Mouse (Mus musculus): ENCODE data around the gene Chn1.
"Not testable (repeated sequence)": the region's sequence is repeated elsewhere in the genome, so short reads cannot be mapped to it uniquely, and the experiment has no call there.

Gene Chn1

DNA sequence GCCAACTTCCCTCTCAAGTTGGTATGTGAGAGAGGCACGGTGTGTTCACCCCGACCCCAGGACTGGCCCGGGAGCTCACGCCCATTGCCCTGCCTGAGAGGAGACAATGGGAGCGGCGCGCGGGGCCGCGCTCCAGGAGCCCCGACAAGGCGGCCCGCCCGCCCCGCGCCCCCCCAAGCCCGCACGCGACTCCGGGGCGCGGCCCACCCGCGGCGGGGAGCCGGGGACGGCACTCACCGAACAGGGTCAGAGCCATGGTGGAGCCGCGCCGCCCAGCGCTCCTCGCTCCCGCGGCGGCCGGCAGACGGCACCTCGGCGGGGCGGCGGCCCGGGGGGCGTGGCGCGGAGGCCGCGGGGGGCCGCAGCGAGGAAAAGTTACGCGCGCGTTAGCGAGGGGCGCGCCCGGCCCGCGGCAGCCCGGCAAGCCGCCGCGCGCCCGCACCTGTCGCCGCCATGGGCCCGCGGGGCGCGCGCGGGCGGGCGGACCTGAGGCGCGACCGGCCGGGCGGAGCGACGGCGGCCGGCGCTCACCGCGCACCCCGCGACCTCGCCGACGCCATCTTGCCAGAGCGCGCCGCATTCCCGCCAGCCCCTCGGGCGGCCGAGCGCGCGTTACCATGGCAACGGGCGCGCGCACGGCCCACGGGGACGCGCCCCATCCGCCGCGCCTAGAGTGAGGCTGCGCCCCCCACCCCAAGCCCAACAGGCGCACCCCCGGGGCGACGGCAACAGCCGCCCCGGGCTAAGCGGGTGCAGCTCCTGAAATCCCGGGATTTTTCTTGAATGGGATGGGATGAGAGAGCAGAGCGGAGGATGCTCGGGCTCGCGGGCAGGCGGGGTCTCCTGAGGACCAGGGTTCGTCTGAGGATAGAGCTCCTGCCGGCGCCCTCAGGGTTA is at the start of gene Chn1:
Gene Chn1, minus strand, starts transcription at position 561 of the 897 bp plus-strand sequence.
- DNase-seq (ENCODE audit: low spot score), result peak; percentile 18

DNA sequence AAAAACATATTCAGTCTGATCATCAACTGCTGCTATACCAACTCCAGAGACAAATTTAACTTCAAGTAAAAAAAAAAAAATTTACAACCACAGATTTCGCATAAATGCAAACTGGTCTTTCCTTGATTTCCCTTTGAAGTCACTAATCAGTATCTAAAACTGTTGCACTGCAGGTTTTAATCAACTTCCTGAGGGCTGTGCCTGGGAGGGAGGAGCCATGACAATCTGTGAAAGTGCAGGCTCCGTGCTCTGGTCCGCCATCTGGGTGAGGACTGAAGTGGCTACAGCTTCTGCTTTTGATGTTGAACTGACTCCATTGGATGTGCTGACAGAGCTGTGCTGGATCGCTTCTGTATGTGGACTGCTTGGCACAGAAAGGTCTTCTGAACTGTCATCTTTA is 43.6 kb upstream of the Chn1 start:
- no peak for DNase-seq (ENCODE audit: low spot score)

DNA sequence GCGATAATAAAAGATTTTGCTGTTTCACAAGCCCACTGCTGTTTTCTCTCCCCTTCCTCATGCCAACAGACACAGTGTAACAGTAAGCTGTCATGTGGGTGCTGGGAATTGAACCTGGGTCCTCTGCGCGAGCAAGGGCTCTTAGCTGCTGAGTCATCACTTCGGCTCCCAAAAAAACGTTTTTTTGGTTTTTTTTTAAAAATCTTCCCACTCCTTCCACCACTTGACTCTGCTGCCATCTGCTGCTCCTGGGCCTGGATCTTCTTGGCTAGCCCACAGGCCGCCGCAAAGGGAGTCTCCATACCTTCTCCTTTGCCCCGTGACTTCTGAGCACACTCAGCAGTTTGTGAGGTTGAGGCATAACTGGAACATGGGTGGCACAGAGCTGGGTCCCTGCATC is 32.5 kb upstream of the Chn1 start:
- no peak for DNase-seq (ENCODE audit: low spot score)

DNA sequence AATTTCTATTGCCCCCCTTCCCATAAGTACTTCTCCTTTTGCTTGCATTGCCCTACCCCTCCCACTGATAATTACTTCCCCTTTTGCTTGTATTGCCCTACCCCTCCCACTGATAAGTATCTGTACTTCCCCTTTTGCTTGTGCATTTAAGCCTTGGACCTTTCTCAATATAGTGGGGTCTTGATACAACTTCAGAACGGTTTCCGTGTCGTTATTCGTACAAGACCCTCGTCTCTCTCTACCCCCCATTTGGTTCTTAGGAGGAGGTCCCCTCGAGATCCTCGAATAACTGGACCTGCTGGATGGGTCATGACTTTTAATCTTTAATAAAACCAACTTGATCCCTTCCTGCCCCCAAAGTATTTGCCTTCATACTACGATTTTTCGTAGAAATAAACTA is 25.0 kb upstream of the Chn1 start:
- not testable (repeated sequence) for DNase-seq (ENCODE audit: low spot score)

GRCm38 (mm10) chr2:73798786-73799185 is 23.6 kb upstream of the Chn1 start:
- DNase-seq (ENCODE audit: low spot score), result no peak

GRCm38 (mm10) chr2:73798136-73798535 is 23.0 kb upstream of the Chn1 start:
- no peak for DNase-seq (ENCODE audit: low spot score)

DNA sequence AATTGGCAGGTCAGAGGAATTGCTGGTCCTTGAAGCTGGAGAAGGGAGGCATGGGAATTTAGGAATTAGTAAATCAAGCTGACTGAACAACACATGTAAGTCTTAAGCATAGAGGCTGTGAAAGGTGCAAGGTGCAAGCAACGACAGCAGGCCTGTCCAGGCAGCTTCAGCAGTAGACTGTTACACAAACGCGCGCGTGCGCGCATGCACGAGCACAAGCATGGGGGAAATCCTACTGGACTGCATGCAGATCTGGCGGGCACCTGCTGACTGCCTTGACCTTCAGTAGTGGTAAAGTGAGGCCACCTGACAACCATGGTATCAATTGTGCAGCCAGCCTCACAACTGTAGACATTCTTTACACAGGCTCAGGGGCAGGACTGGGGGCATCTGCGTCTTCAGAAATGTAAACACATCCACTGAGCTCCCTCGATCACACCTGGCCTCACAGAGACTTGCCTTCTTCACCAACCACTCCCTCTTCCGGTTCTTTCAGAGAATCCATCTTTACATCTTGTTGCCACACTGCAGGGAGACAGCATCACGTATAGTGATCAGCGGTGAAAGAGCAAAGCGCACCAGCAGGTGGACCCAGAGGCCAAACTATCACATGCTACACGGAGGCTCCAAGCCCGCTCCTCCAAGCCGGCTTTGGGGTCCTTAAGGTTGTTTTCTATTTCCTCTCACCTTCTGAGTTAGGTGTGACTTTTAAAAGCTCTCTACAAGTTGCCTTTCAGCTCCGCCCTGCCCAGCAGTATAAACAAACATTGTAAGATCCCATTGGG is 16.9 kb upstream of the Chn1 start:
- DNase-seq (ENCODE audit: low spot score), result no peak

DNA sequence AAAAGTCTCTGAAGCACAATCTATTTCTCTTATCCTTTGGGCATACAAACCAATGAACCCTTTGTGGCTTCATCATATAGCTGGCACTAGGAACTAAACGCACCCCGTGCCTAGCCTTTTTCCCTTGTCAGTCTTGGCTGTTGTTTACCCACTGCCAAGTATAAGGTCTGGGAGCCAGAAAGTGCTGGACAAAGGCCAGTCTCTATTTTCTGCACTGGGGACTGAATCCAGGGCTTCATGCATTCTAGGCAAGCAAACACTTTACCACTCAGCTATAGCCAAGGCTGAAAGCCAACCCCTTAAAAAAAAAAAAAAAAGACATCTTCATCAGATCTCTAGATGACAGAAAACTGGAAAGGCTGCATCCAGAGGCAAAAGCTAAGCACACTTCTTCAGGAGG is 15.2 kb upstream of the Chn1 start:
- no peak for DNase-seq (ENCODE audit: low spot score)

DNA sequence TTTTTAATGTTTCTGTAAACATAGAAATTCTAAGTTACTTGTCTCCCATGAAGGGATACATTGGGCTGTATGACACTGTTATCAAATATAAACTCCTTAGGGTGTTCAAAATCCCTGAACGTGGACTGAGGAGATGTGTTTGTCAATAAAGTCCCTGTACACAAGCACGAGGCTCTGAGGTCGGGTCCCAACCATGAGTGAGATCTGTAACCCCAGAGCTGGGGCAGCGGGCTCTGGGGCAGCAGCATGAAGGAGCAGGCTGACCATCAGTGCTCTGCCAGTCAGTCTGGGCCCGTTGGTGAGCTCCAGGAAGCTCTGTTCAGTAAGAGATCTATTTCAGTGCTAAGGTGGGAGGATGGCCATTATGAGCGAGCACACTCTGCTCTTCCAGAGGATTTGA is 13.2 kb upstream of the Chn1 start:
- DNase-seq (ENCODE audit: low spot score), result no peak

DNA sequence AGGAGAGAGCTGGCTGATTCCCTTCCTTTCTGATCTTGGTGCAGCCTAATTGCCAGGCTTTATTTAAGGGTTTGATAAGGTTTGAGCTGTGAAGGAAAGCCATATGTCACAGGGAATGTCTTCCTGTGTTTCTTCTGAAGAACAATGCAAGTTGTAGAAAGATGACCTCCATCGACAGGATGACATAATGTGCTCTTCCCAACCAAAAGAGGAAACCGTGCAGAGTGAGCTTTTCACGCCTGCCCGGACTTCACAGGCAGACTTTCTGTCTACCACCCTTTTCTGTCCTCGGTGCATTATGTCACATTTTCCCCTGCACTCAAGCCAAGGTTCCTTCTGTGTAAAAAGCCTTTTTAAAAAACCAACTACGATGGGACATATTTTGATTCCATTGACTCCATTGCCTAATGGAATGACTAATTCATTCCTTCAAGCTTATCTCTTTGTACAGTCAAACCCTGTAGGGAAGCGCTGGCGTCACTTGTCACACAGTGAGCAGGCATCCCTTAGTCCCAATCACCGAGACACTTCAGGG is 7.3 kb upstream of the Chn1 start:
- DNase-seq (ENCODE audit: low spot score), result no peak

GRCm38 (mm10) chr2:73780321-73781010 is 5.3 kb upstream of the Chn1 start:
- DNase-seq (ENCODE audit: low spot score), result no peak

DNA sequence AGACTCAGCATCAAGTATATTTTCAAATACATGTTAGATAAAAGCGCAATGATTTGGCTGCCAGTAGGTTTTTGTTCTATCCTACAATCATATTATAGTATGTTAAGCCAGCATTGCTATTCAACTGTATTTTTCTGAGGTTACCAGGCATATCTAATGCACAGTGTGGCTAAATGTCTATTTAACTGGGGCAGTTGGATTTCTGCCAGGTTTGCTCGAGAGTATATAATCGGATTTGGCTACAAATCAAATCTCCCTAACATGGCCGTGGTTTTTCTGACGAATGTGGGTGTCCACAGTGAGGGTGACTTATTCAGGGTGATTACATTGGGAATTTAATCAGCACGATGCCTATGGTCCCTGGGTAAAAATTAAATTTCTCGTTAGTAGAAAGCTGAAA is 4.7 kb upstream of the Chn1 start:
- DNase-seq (ENCODE audit: low spot score), result no peak

DNA sequence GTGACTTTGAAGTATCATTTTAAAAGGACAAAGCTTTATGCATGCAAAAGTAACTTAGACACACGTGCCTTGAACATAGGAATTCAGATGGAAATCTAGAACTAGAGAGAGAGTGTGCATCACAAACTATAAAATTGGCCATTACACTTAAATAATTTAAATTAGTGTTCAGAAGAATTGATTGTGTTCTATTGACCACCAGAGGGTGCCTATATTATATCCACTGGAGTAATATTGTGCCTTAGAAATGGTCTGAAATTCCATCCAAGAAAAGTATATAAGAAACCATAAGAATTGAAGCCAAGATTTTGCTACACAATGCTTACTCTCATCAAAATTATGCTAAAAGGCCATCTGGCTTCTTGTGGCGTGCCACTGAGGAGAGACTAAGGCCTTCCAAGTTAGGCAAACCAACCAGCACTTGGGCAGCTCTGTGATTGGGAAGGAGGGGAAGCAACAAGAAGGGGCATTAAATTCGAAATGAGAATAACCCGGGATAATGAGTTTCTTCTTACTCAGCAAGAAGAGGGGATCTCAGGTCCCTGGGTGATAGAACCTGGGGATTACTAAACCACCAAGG is 4.0 kb upstream of the Chn1 start:
- DNase-seq (ENCODE audit: low spot score), result no peak

DNA sequence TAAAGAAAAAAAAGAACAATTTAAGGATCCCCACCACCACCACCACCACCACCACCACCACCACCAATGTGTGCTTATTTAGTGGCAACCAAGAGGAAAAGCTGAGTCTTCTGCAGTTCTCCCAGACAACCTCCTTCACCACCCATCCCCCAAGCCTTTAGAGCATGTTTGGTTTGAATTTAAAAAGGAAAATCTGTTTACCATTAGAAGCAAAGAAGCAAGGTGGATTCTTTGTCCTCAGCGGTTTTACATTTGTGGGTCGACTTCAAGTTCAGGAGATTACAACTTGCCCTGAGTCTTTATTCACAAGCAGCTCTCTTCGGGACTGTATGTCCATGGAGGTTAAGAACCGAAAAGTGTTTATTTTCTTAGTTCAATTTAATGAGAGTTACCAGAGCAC is 1.8 kb upstream of the Chn1 start:
- DNase-seq (ENCODE audit: low spot score), result no peak

DNA sequence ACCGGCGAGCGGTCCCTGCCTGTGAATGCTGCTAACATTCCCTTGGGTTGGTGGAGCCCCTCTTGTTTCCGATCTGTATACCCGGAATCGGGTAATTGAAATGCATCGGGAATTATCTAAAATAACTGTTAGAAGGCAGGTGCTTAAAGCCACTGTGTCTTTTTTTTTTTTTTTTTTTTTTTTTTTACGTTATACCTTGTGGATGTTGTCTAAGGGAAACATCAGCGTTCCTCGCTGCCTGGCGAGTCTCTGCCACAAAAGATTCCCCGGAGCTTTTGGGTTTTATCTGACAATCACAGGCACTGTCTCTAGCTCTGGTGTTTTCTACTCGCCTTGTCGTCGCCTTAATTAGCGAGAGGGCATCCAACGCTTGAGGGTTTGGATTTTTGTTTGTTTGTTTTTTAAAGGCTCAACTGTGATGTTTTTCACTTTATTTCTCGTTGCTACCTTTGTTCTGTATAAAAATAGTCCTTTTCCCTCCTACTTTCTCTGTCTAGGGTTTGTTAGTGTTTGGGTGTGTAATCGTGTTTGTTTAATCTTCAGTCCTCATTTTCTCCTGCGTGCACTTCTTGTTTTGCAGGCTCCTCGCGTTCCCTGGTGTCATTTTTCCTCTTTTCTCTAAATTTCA is 651 bp upstream of the Chn1 start:
- no peak for DNase-seq (ENCODE audit: low spot score)

- DNase-seq (ENCODE audit: low spot score), result no peak
Measured at GRCm38 (mm10) chr2:73772945-73773344, 2.2 kb downstream of the Chn1 start.

GRCm38 (mm10) chr2:73768669-73769068 is 6.5 kb downstream of the Chn1 start:
- no peak for DNase-seq (ENCODE audit: low spot score)

GRCm38 (mm10) chr2:73763541-73763940 is 11.6 kb downstream of the Chn1 start:
- no peak for DNase-seq (ENCODE audit: low spot score)

DNA sequence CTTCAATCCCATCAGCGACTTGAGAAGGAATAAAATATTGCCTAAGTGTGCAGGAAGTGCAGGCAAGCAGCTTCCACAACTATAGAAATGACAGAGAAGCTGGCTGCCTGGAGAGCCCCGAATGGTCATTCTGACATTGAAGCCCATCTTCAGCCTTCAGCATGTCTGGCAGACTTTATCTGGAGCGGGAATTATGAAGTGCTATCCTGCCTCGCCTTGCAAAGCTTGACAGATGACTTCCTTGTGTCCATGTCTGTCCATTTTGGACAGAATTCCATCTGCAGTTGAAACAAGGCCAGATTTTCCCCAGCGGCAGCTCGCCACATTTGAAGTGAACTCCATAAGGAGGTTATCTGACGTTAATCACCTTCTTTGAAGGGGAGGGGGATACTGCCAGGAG is 15.2 kb downstream of the Chn1 start:
- no peak for DNase-seq (ENCODE audit: low spot score)

- no peak for DNase-seq (ENCODE audit: low spot score)
Measured at GRCm38 (mm10) chr2:73759027-73759426, 16.1 kb downstream of the Chn1 start.

- no peak for DNase-seq (ENCODE audit: low spot score)
Measured at GRCm38 (mm10) chr2:73747297-73747696, 27.8 kb downstream of the Chn1 start.

- DNase-seq (ENCODE audit: low spot score), result no peak
Measured at GRCm38 (mm10) chr2:73746375-73746770, 28.8 kb downstream of the Chn1 start.
